ENCODE assay signal across 8 mouse cellular contexts in genomic region chr2:61578433-61578832, GRCm38 (mm10). TPM values are rescaled to one million over a fixed set of nuclear protein-coding genes. Genes with fewer than 3 reads are reported as not detected.
A peak's percentile ranks its signal among the peaks of the same experiment; 100 is the strongest.
DNase-seq lines count a peak whose midpoint lies in the region; ATAC-seq and TF ChIP-seq lines count a peak whose summit lies in the region.

Tank (plus strand) TSS chr2:61578585.

- H3K9ac ChIP-seq in liver, adult 2 months (ENCODE audit: low read depth, low read length) = no peak within 1 kb of the TSS
- no peak within 1 kb of the TSS for H3K9ac ChIP-seq in embryonic facial prominence, embryonic 12.5 days
- H3K9ac ChIP-seq in heart, embryonic 11.5 days (ENCODE audit: low read depth, low read length) = no peak within 1 kb of the TSS
- H3K9ac ChIP-seq in midbrain, postnatal 0 days (replicated peaks; ENCODE audit: low read length, poor library complexity, severe bottlenecking) = no peak within 1 kb of the TSS

- peak; percentile 20 for DNase-seq in liver, adult 2 months (ENCODE audit: extremely low read depth, low read depth, low spot score)
- no peak for DNase-seq in liver
- no peak for DNase-seq in left cerebral cortex, adult 8-10 months (ENCODE audit: low spot score in 2 of 2)
- DNase-seq in midbrain, postnatal 0 days (ENCODE audit: low spot score) = no peak
- no peak for DNase-seq in testis, postnatal 10 days (ENCODE audit: low spot score)
- no peak for DNase-seq in MN1 (ENCODE audit: low spot score)

- H3K9me3 ChIP-seq in embryonic facial prominence, embryonic 12.5 days = no peaks in the 10 kb centered on the region
- H3K9me3 ChIP-seq in heart, embryonic 11.5 days (replicated peaks; ENCODE audit: control insufficient read depth, low read length) = no peaks in the 10 kb centered on the region
- H3K9me3 ChIP-seq in midbrain, postnatal 0 days (ENCODE audit: low read length) = no peaks in the 10 kb centered on the region

- no peaks in the 10 kb centered on the region for H3K27me3 ChIP-seq in liver, adult 2 months (ENCODE audit: control insufficient read depth, insufficient read depth, low read length)
- H3K27me3 ChIP-seq in embryonic facial prominence, embryonic 12.5 days = no peaks in the 10 kb centered on the region
- H3K27me3 ChIP-seq in heart, embryonic 11.5 days (ENCODE audit: control insufficient read depth, insufficient read depth, low read length) = no peaks in the 10 kb centered on the region
- H3K27me3 ChIP-seq in midbrain, postnatal 0 days (ENCODE audit: insufficient read depth, low read length) = no peaks in the 10 kb centered on the region

- H3K4me2 ChIP-seq in embryonic facial prominence, embryonic 12.5 days (replicated peaks) = no peak within 1 kb of the TSS
- no peak within 1 kb of the TSS for H3K4me2 ChIP-seq in heart, embryonic 11.5 days
- no peak within 1 kb of the TSS for H3K4me2 ChIP-seq in midbrain, postnatal 0 days (ENCODE audit: low read depth, low read length, poor library complexity, severe bottlenecking)

- H3K79me2 ChIP-seq in liver, adult 2 months (ENCODE audit: control insufficient read depth, insufficient read depth, low read length) = no peaks in the 10 kb centered on the region

- no peak within 1 kb of the TSS for H3K4me3 ChIP-seq in liver, adult 2 months (ENCODE audit: insufficient read depth, low read depth, low read length)
- H3K4me3 ChIP-seq in embryonic facial prominence, embryonic 12.5 days = no peak within 1 kb of the TSS
- H3K4me3 ChIP-seq in heart, embryonic 11.5 days (ENCODE audit: low read depth, low read length) = no peak within 1 kb of the TSS
- H3K4me3 ChIP-seq in midbrain, postnatal 0 days (ENCODE audit: low read depth, low read length) = no peak within 1 kb of the TSS

- WGBS in liver, adult 2 months = 81% methylated on average over 10 of the region's 10 CpGs
- WGBS in embryonic facial prominence, embryonic 12.5 days = 79% methylated on average over 10 of the region's 10 CpGs
- WGBS in heart, embryonic 11.5 days (ENCODE audit: insufficient replicate concordance) = 83% methylated on average over 10 of the region's 10 CpGs
- WGBS in midbrain, postnatal 0 days = 86% methylated on average over 10 of the region's 10 CpGs

- TF ChIP-seq CTCF in liver, adult 2 months (IDR thresholded peaks at IDR 0.05; ENCODE audit: low read depth, low read length) = no peak
- no peak for TF ChIP-seq CTCF in midbrain, postnatal 0 days (IDR thresholded peaks at IDR 0.05)

- TF ChIP-seq POLR2A in liver, adult 2 months (IDR thresholded peaks at IDR 0.05; ENCODE audit: extremely low read depth, insufficient read depth, low read length) = no peak

- H3K36me3 ChIP-seq in liver, adult 2 months (ENCODE audit: control insufficient read depth, insufficient read depth, low read length) = no peaks in the 10 kb centered on the region
- H3K36me3 ChIP-seq in embryonic facial prominence, embryonic 12.5 days = no peaks in the 10 kb centered on the region
- H3K36me3 ChIP-seq in heart, embryonic 11.5 days (ENCODE audit: control insufficient read depth, insufficient read depth, low read length) = no peaks in the 10 kb centered on the region
- H3K36me3 ChIP-seq in midbrain, postnatal 0 days (ENCODE audit: insufficient read depth, low read length) = no peaks in the 10 kb centered on the region

- no peaks in the 10 kb centered on the region; the same call in 1 of the 2 replicates for H3K4me1 ChIP-seq in liver, adult 2 months (ENCODE audit: control insufficient read depth, insufficient read depth, low read length)
- no peaks in the 10 kb centered on the region for H3K4me1 ChIP-seq in embryonic facial prominence, embryonic 12.5 days
- no peaks in the 10 kb centered on the region for H3K4me1 ChIP-seq in heart, embryonic 11.5 days (ENCODE audit: control insufficient read depth, insufficient read depth, low read length)
- H3K4me1 ChIP-seq in midbrain, postnatal 0 days (ENCODE audit: insufficient read depth, low read length) = no peaks in the 10 kb centered on the region

- no peak for ATAC-seq in embryonic facial prominence, embryonic 12.5 days (ENCODE audit: insufficient number of reproducible peaks, insufficient read depth, low FRiP score, low TSS enrichment)
- no peak for ATAC-seq in heart, embryonic 11.5 days (replicated peaks; ENCODE audit: insufficient number of reproducible peaks, low FRiP score, low TSS enrichment)
- no peak for ATAC-seq in midbrain, postnatal 0 days (ENCODE audit: low FRiP score)

- H3K27ac ChIP-seq in liver, adult 2 months (replicated peaks; ENCODE audit: insufficient read depth, low read depth, low read length) = no peak within 1 kb of the TSS
- H3K27ac ChIP-seq in embryonic facial prominence, embryonic 12.5 days = no peak within 1 kb of the TSS
- no peak within 1 kb of the TSS for H3K27ac ChIP-seq in heart, embryonic 11.5 days (ENCODE audit: low read depth, low read length)
- no peak within 1 kb of the TSS for H3K27ac ChIP-seq in midbrain, postnatal 0 days (ENCODE audit: low read depth, low read length)

RNA-seq across cellular contexts. Expression of gene Tank, which starts in this region (rescaled TPM):
- total RNA-seq in liver, adult 2 months (2014; rRNA removed) = 11.1 and 12.4 TPM in 2 replicates
- polyA plus RNA-seq in liver, adult 2 months (2012; rRNA removed) = 4.2 TPM in 2 replicates
- polyA plus RNA-seq in embryonic facial prominence, embryonic 12.5 days (2016; fragmentation: Nextera tagmentation; extraction: Ambion mirVana) = 28.5 and 29.7 TPM in 2 replicates
- 27.3 TPM in 2 replicates for polyA plus RNA-seq in heart, embryonic 11.5 days (2014; fragmentation: Nextera tagmentation; extraction: Ambion mirVana)
- 10 to 100 TPM; 26.7 to 35.8 (median 29.9) TPM for total RNA-seq in left cerebral cortex, adult 8-10 months (2022)
- 25.8 and 37.5 TPM in 2 replicates for total RNA-seq in midbrain, postnatal 0 days (2014; rRNA removed)
- 25.4 and 27.1 TPM in 2 replicates for polyA plus RNA-seq in midbrain, postnatal 0 days (2015; fragmentation: Nextera tagmentation; extraction: Ambion mirVana)
